Mouse (Mus musculus): ENCODE results near the gene Sec22c. TPM values are rescaled to one million over a fixed set of nuclear protein-coding genes. Genes with fewer than 3 reads are reported as not detected.
A peak's percentile ranks its signal among the peaks of the same experiment; 100 is the strongest.

Gene Sec22c
- 25.9 and 28.7 TPM in 2 replicates for polyA plus RNA-seq (2016; fragmentation: Nextera tagmentation; extraction: Ambion mirVana)

- peaks cover 34% of the 10 kb centered on the region for H3K4me1 ChIP-seq
- peak within 1 kb of the TSS; percentile 83 for H3K4me3 ChIP-seq
- H3K9me3 ChIP-seq (replicated peaks), result no peaks in the 10 kb centered on the region
- H3K4me2 ChIP-seq (replicated peaks), result peak within 1 kb of the TSS; percentile 93
- 0 out of 2 replicates have a peak, but pooled peaks cover 3% of the 10 kb centered on the region for H3K27me3 ChIP-seq
- H3K9ac ChIP-seq, result peak within 1 kb of the TSS; percentile 86
- 2% methylated on average over 63 of the region's 69 CpGs for WGBS
- ATAC-seq (ENCODE audit: low FRiP score), result peak; percentile 98
- H3K36me3 ChIP-seq, result 0 out of 2 replicates have a peak, but pooled peaks cover 6% of the 10 kb centered on the region
- H3K27ac ChIP-seq, result peak within 1 kb of the TSS; percentile 79
Measured at GRCm38 (mm10) chr9:121704646-121705625, at the start of gene Sec22c. Sec22c (minus strand) TSS chr9:121705490.

- Histone ChIP-seq H3K27me3 (no peaks in the 10 kb centered on the region), H3K9ac (no peak overlapping the region), H3K4me2 (replicated peaks) (no peak overlapping the region), H3K36me3 (peaks cover 61% of the 10 kb centered on the region), H3K4me1 (peaks cover 17% of the 10 kb centered on the region), H3K27ac (no peak overlapping the region), H3K4me3 (no peak overlapping the region), H3K9me3 (replicated peaks) (no peaks in the 10 kb centered on the region)
- WGBS, result 89% methylated on average over 3 of the region's 3 CpGs
- ATAC-seq (ENCODE audit: low FRiP score), result no peak
Measured at GRCm38 (mm10) chr9:121754624-121755023, 49.3 kb upstream of the Sec22c start.

GRCm38 (mm10) chr9:121752774-121753173 lies 47.5 kb upstream of the Sec22c start:
- no peak overlapping the region for H3K27ac ChIP-seq
- 98% methylated on average over 9 of the region's 9 CpGs for WGBS
- H3K4me2 ChIP-seq (replicated peaks), result no peak overlapping the region
- peaks cover 79% of the 10 kb centered on the region for H3K36me3 ChIP-seq
- peaks cover 4% of the 10 kb centered on the region for H3K4me1 ChIP-seq
- H3K27me3 ChIP-seq, result no peaks in the 10 kb centered on the region
- ATAC-seq (ENCODE audit: low FRiP score), result no peak
- no peak overlapping the region for H3K4me3 ChIP-seq
- no peaks in the 10 kb centered on the region for H3K9me3 ChIP-seq (replicated peaks)
- H3K9ac ChIP-seq, result no peak overlapping the region

GRCm38 (mm10) chr9:121744051-121744450 lies 38.8 kb upstream of the Sec22c start:
- H3K9me3 ChIP-seq (replicated peaks), result no peaks in the 10 kb centered on the region
- no peaks in the 10 kb centered on the region for H3K27me3 ChIP-seq
- H3K9ac ChIP-seq, result no peak overlapping the region
- 91% methylated on average over 8 of the region's 8 CpGs for WGBS
- no peak overlapping the region for H3K27ac ChIP-seq
- H3K4me2 ChIP-seq (replicated peaks), result no peak overlapping the region
- H3K36me3 ChIP-seq, result peaks cover 85% of the 10 kb centered on the region
- no peak overlapping the region for H3K4me3 ChIP-seq
- H3K4me1 ChIP-seq, result no peaks in the 10 kb centered on the region
- no peak for ATAC-seq (ENCODE audit: low FRiP score)

- Histone ChIP-seq H3K4me2 (replicated peaks) (no peak overlapping the region), H3K9ac (no peak overlapping the region), H3K36me3 (peaks cover 56% of the 10 kb centered on the region), H3K4me1 (no peaks in the 10 kb centered on the region), H3K4me3 (no peak overlapping the region), H3K27ac (no peak overlapping the region), H3K27me3 (no peaks in the 10 kb centered on the region), H3K9me3 (replicated peaks) (no peaks in the 10 kb centered on the region)
- 94% methylated on average over 3 of the region's 3 CpGs for WGBS
- ATAC-seq (ENCODE audit: low FRiP score), result no peak
Measured at GRCm38 (mm10) chr9:121741168-121741567, 35.9 kb upstream of the Sec22c start.

- Histone ChIP-seq H3K36me3 (peaks cover 52% of the 10 kb centered on the region), H3K4me3 (no peak overlapping the region), H3K4me1 (no peaks in the 10 kb centered on the region), H3K9ac (no peak overlapping the region), H3K9me3 (replicated peaks) (no peaks in the 10 kb centered on the region), H3K4me2 (replicated peaks) (no peak overlapping the region), H3K27me3 (no peaks in the 10 kb centered on the region), H3K27ac (no peak overlapping the region)
- no peak for ATAC-seq (ENCODE audit: low FRiP score)
- 91% methylated on average over 6 of the region's 6 CpGs for WGBS
Measured at GRCm38 (mm10) chr9:121740490-121740889, 35.2 kb upstream of the Sec22c start.

- under 1% methylated on average over 63 of the region's 87 CpGs for WGBS
- Histone ChIP-seq H3K27ac (peak overlapping the region; percentile 98), H3K4me1 (peaks cover 8% of the 10 kb centered on the region), H3K9me3 (replicated peaks) (no peaks in the 10 kb centered on the region), H3K4me3 (peak overlapping the region; percentile 96), H3K27me3 (no peaks in the 10 kb centered on the region), H3K36me3 (no peaks in the 10 kb centered on the region), H3K9ac (peak overlapping the region; percentile 98), H3K4me2 (replicated peaks) (peak overlapping the region; percentile 93)
- ATAC-seq (ENCODE audit: low FRiP score), result peak; percentile 73
Measured at GRCm38 (mm10) chr9:121719347-121720331, 14.3 kb upstream of the Sec22c start.

- Histone ChIP-seq H3K27me3 (no peaks in the 10 kb centered on the region), H3K27ac (peak within 1 kb of the TSS; percentile 98), H3K9ac (peak within 1 kb of the TSS; percentile 98), H3K4me3 (peak within 1 kb of the TSS; percentile 96), H3K36me3 (no peaks in the 10 kb centered on the region; the same call in 1 of the 2 replicates), H3K4me1 (peaks cover 8% of the 10 kb centered on the region), H3K4me2 (replicated peaks) (peak within 1 kb of the TSS; percentile 93), H3K9me3 (replicated peaks) (no peaks in the 10 kb centered on the region)
- 0% methylated on average over 56 of the region's 61 CpGs for WGBS
- ATAC-seq (ENCODE audit: low FRiP score), result peak; percentile 99
Measured at GRCm38 (mm10) chr9:121718792-121719318, 13.6 kb upstream of the Sec22c start, which contains the start of gene Nktr. Nktr (plus strand) TSS chr9:121719169.

- Histone ChIP-seq H3K36me3 (peaks cover 7% of the 10 kb centered on the region), H3K9ac (peak overlapping the region; percentile 63), H3K4me2 (replicated peaks) (peak overlapping the region; percentile 58), H3K4me1 (peaks cover 8% of the 10 kb centered on the region), H3K9me3 (replicated peaks) (no peaks in the 10 kb centered on the region), H3K4me3 (peak overlapping the region; percentile 96), H3K27ac (peak overlapping the region; percentile 98), H3K27me3 (no peaks in the 10 kb centered on the region)
- 66% methylated on average over 15 of the region's 15 CpGs for WGBS
- ATAC-seq (ENCODE audit: low FRiP score), result peak; percentile 29; the same call in 1 of the 2 replicates
Measured at GRCm38 (mm10) chr9:121718070-121718705, 12.9 kb upstream of the Sec22c start.

GRCm38 (mm10) chr9:121717048-121717447 lies 11.8 kb upstream of the Sec22c start:
- H3K36me3 ChIP-seq, result peaks cover 12% of the 10 kb centered on the region
- no peak overlapping the region for H3K9ac ChIP-seq
- H3K27ac ChIP-seq, result no peak overlapping the region
- ATAC-seq (ENCODE audit: low FRiP score), result no peak
- H3K27me3 ChIP-seq, result no peaks in the 10 kb centered on the region
- peaks cover 13% of the 10 kb centered on the region for H3K4me1 ChIP-seq
- H3K4me2 ChIP-seq (replicated peaks), result no peak overlapping the region
- H3K4me3 ChIP-seq, result no peak overlapping the region
- 82% methylated on average over 2 of the region's 2 CpGs for WGBS
- H3K9me3 ChIP-seq (replicated peaks), result no peaks in the 10 kb centered on the region

GRCm38 (mm10) chr9:121710584-121710975 lies 5.3 kb upstream of the Sec22c start:
- Histone ChIP-seq H3K9ac (peak overlapping the region; percentile 80), H3K4me1 (peaks cover 27% of the 10 kb centered on the region), H3K4me3 (peak overlapping the region; percentile 88), H3K36me3 (peaks cover 12% of the 10 kb centered on the region), H3K27ac (peak overlapping the region; percentile 94), H3K27me3 (0 out of 2 replicates have a peak, but pooled peaks cover 3% of the 10 kb centered on the region), H3K4me2 (replicated peaks) (peak overlapping the region; percentile 78), H3K9me3 (replicated peaks) (no peaks in the 10 kb centered on the region)
- 0% methylated on average over 18 of the region's 18 CpGs for WGBS
- peak; percentile 59 for ATAC-seq (ENCODE audit: low FRiP score)
